Mouse (Mus musculus): ENCODE data around the gene Tdrd1. TPM values are rescaled to one million over a fixed set of nuclear protein-coding genes. Genes with fewer than 3 reads are reported as not detected.

Gene Tdrd1
- polyA plus RNA-seq, 1 experiment = not detected

GRCm38 (mm10) chr19:56797376-56797775 lies 28.6 kb upstream of the Tdrd1 start:
- H3ac ChIP-seq (ENCODE audit: control insufficient read depth, insufficient read length) = no peak overlapping the region
- H3K79me2 ChIP-seq (ENCODE audit: control insufficient read depth, insufficient read depth) = no peaks in the 10 kb centered on the region
- TF ChIP-seq USF1 (IDR thresholded peaks at IDR 0.05; ENCODE audit: low read depth) = no peak
- TF ChIP-seq REST (IDR thresholded peaks at IDR 0.05; ENCODE audit: insufficient read depth, insufficient read length) = no peak
- TF ChIP-seq POLR2A (IDR thresholded peaks at IDR 0.05; ENCODE audit: insufficient read length, low read depth) = no peak
- H3K4me2 ChIP-seq (ENCODE audit: low read depth) = no peak overlapping the region
- no peaks in the 10 kb centered on the region for H3K27me3 ChIP-seq (ENCODE audit: control insufficient read depth, insufficient read depth, insufficient read length)
- H3K4me3 ChIP-seq = no peak overlapping the region
- peaks cover 76% of the 10 kb centered on the region for H3K36me3 ChIP-seq (ENCODE audit: control insufficient read depth, insufficient read depth)

DNA sequence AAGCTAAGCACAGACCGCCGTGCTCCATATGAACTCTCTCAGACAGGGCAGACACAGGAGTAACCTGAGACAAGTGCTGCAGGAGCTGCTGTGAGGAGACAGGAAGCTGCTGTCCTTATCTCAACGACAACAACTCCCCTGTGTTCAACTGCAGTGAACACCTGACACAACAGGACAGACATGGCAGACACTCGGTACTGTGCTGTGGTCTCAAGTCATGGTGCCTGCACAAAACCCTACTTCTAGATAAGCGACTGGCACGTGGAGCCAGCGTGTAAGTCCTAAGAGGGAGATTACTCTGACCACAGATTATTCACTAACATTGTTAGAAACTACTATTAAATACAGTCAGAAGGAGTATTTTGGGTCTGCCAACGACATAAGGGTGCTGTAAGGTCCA lies 25.8 kb upstream of the Tdrd1 start:
- no peak for TF ChIP-seq REST (IDR thresholded peaks at IDR 0.05; ENCODE audit: insufficient read depth, insufficient read length)
- TF ChIP-seq MYOD1 (IDR thresholded peaks at IDR 0.05; ENCODE audit: control insufficient read depth in 1 of 3, insufficient read length in 2 of 3, low read depth in 2 of 3) = no peak
- no peak for TF ChIP-seq CEBPB (IDR thresholded peaks at IDR 0.05; ENCODE audit: insufficient read depth, poor library complexity, severe bottlenecking)
- TF ChIP-seq TCF3 (IDR thresholded peaks at IDR 0.05; ENCODE audit: insufficient read length, low read depth) = no peak
- TF ChIP-seq MYOG (IDR thresholded peaks at IDR 0.05; ENCODE audit: control insufficient read depth in 1 of 3, insufficient read depth in 1 of 3, insufficient read length in 2 of 3, low read depth in 2 of 3) = no peak
- TF ChIP-seq TCF12 (IDR thresholded peaks at IDR 0.05; ENCODE audit: insufficient read depth, poor library complexity, severe bottlenecking) = no peak
- TF ChIP-seq SRF (IDR thresholded peaks at IDR 0.05; ENCODE audit: control insufficient read depth, insufficient read length, low read depth) = no peak
- no peak for TF ChIP-seq POLR2AphosphoS2 (IDR thresholded peaks at IDR 0.05; ENCODE audit: insufficient read length, low read depth)
- no peak for TF ChIP-seq E2F4 (IDR thresholded peaks at IDR 0.05; ENCODE audit: insufficient read depth)
- TF ChIP-seq MAX (IDR thresholded peaks at IDR 0.05; ENCODE audit: low read depth) = no peak
- TF ChIP-seq POLR2A (IDR thresholded peaks at IDR 0.05; ENCODE audit: insufficient read length, low read depth) = no peak
- TF ChIP-seq USF1 (IDR thresholded peaks at IDR 0.05; ENCODE audit: low read depth) = no peak
- H3K4me2 ChIP-seq (ENCODE audit: low read depth) = no peak overlapping the region

DNA sequence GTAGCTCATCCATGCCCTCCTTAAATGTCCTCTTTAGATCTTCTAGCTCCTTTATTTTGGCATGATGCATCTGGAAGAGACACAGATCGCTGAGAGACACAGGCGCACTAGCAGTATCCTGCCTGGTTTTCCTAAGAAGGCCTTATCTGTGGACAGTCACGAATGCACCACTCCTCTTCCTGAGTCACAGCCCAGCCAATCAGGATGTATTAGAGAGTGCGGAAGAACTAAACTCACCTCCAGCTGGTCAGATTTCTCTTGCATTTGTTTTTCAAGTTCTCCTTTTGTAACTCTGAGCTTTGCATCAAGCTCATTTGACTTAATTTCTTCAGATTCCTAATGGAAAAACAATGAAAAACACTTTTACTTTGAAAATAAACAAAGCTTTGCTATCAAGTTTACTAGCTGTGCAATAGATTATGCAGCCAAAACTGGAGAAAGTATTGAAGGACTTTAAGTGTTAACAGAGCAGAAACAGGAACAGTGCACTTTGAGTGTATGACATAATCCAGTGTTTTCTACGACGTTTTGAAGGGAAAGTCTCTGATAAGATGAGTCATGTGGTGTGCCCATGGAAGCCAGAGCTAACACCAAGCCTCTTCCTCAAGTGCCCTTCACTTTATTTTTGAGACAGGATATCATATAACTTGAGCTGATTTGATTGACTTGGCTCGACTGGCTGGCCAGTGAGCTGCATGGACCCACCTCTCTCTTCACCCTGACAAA lies 24.9 kb upstream of the Tdrd1 start:
- Histone ChIP-seq H3K36me3 (ENCODE audit: control insufficient read depth, insufficient read depth) (peaks cover 75% of the 10 kb centered on the region), H3K27me3 (ENCODE audit: control insufficient read depth, insufficient read depth, insufficient read length) (no peaks in the 10 kb centered on the region), H3K4me3 (no peak overlapping the region), H3K79me2 (ENCODE audit: control insufficient read depth, insufficient read depth) (no peaks in the 10 kb centered on the region), H3ac (ENCODE audit: control insufficient read depth, insufficient read length) (no peak overlapping the region), H3K4me2 (ENCODE audit: low read depth) (no peak overlapping the region)
- TF ChIP-seq USF1 (IDR thresholded peaks at IDR 0.05; ENCODE audit: low read depth) = no peak
- TF ChIP-seq TCF12 (IDR thresholded peaks at IDR 0.05; ENCODE audit: insufficient read depth, poor library complexity, severe bottlenecking) = no peak
- TF ChIP-seq REST (IDR thresholded peaks at IDR 0.05; ENCODE audit: insufficient read depth, insufficient read length) = no peak
- TF ChIP-seq MYOG (IDR thresholded peaks at IDR 0.05; ENCODE audit: control insufficient read depth in 1 of 3, insufficient read depth in 1 of 3, insufficient read length in 2 of 3, low read depth in 2 of 3) = no peak
- TF ChIP-seq CEBPB (IDR thresholded peaks at IDR 0.05; ENCODE audit: insufficient read depth, poor library complexity, severe bottlenecking) = no peak
- no peak for TF ChIP-seq POLR2AphosphoS2 (IDR thresholded peaks at IDR 0.05; ENCODE audit: insufficient read length, low read depth)
- no peak for TF ChIP-seq POLR2A (IDR thresholded peaks at IDR 0.05; ENCODE audit: insufficient read length, low read depth)
- TF ChIP-seq MAX (IDR thresholded peaks at IDR 0.05; ENCODE audit: low read depth) = no peak
- TF ChIP-seq SRF (IDR thresholded peaks at IDR 0.05; ENCODE audit: control insufficient read depth, insufficient read length, low read depth) = no peak
- TF ChIP-seq TCF3 (IDR thresholded peaks at IDR 0.05; ENCODE audit: insufficient read length, low read depth) = no peak
- TF ChIP-seq E2F4 (IDR thresholded peaks at IDR 0.05; ENCODE audit: insufficient read depth) = no peak
- no peak for TF ChIP-seq MYOD1 (IDR thresholded peaks at IDR 0.05; ENCODE audit: control insufficient read depth in 1 of 3, insufficient read length in 2 of 3, low read depth in 2 of 3)

More for the DNA sequence above, 25.8 kb upstream of the Tdrd1 start:
- Histone ChIP-seq H3ac (ENCODE audit: control insufficient read depth, insufficient read length) (no peak overlapping the region), H3K27me3 (ENCODE audit: control insufficient read depth, insufficient read depth, insufficient read length) (no peaks in the 10 kb centered on the region), H3K36me3 (ENCODE audit: control insufficient read depth, insufficient read depth) (peaks cover 77% of the 10 kb centered on the region), H3K79me2 (ENCODE audit: control insufficient read depth, insufficient read depth) (no peaks in the 10 kb centered on the region), H3K4me3 (no peak overlapping the region)

- Histone ChIP-seq H3K27me3 (ENCODE audit: control insufficient read depth, insufficient read depth, insufficient read length) (no peaks in the 10 kb centered on the region), H3ac (ENCODE audit: control insufficient read depth, insufficient read length) (no peak overlapping the region), H3K79me2 (ENCODE audit: control insufficient read depth, insufficient read depth) (no peaks in the 10 kb centered on the region), H3K4me3 (no peak overlapping the region), H3K4me2 (ENCODE audit: low read depth) (no peak overlapping the region), H3K36me3 (ENCODE audit: control insufficient read depth, insufficient read depth) (peaks cover 74% of the 10 kb centered on the region)
- no peak for TF ChIP-seq MAX (IDR thresholded peaks at IDR 0.05; ENCODE audit: low read depth)
- TF ChIP-seq E2F4 (IDR thresholded peaks at IDR 0.05; ENCODE audit: insufficient read depth) = no peak
- no peak for TF ChIP-seq POLR2AphosphoS2 (IDR thresholded peaks at IDR 0.05; ENCODE audit: insufficient read length, low read depth)
- TF ChIP-seq TCF12 (IDR thresholded peaks at IDR 0.05; ENCODE audit: insufficient read depth, poor library complexity, severe bottlenecking) = no peak
- no peak for TF ChIP-seq USF1 (IDR thresholded peaks at IDR 0.05; ENCODE audit: low read depth)
- TF ChIP-seq CEBPB (IDR thresholded peaks at IDR 0.05; ENCODE audit: insufficient read depth, poor library complexity, severe bottlenecking) = no peak
- TF ChIP-seq REST (IDR thresholded peaks at IDR 0.05; ENCODE audit: insufficient read depth, insufficient read length) = no peak
- no peak for TF ChIP-seq MYOG (IDR thresholded peaks at IDR 0.05; ENCODE audit: control insufficient read depth in 1 of 3, insufficient read depth in 1 of 3, insufficient read length in 2 of 3, low read depth in 2 of 3)
- no peak for TF ChIP-seq POLR2A (IDR thresholded peaks at IDR 0.05; ENCODE audit: insufficient read length, low read depth)
- no peak for TF ChIP-seq TCF3 (IDR thresholded peaks at IDR 0.05; ENCODE audit: insufficient read length, low read depth)
- no peak for TF ChIP-seq MYOD1 (IDR thresholded peaks at IDR 0.05; ENCODE audit: control insufficient read depth in 1 of 3, insufficient read length in 2 of 3, low read depth in 2 of 3)
- no peak for TF ChIP-seq SRF (IDR thresholded peaks at IDR 0.05; ENCODE audit: control insufficient read depth, insufficient read length, low read depth)
Observed at GRCm38 (mm10) chr19:56801656-56802351, 24.2 kb upstream of the Tdrd1 start.
